Mouse (Mus musculus) heart, adult 2 months (tissue): ENCODE results near the gene Rbfox2.

Source experiments
- CTCF ChIP-seq: fragments of 200-600 bp; IDR thresholded peaks from 2 replicates; pipeline ENCODE4 v1.8.1; 2022; ENCODE audit warnings: antibody characterized with exemption, mild to moderate bottlenecking, moderate library complexity
- POLR2A ChIP-seq: fragments of 200-500 bp; IDR thresholded peaks from 2 replicates; pipeline ENCODE4 v1.6.1; 2011; ENCODE audit warnings: mild to moderate bottlenecking, low read depth, low read length, control low read depth; ENCODE audit not compliant: insufficient read depth

DNA sequence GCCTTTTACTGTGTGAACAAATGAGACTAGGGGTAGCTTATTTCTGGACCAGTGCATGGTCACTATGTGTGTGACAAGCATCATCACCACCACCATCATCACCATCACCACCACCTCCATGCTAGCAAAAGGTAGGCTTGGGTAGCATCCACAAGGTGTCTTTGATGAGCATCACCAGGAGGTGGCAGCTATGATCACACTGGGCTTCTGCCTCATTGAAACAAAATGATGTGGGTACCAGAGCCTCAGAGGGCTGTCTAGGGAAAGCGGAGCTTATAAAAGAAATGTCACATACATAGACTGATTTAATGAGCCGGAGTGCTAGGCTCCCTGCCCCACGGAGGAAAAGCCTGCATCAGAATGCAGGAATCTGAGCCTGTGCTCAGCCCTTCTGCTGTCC lies 31.1 kb upstream of the Rbfox2 start:
- peak; percentile 25; the same call in 1 of the 2 replicates for TF ChIP-seq CTCF
- no peak for TF ChIP-seq POLR2A
